Mouse (Mus musculus) layer of hippocampus, adult 8-10 months (tissue): ENCODE data around the gene Tufm. TPM values are rescaled to one million over a fixed set of nuclear protein-coding genes. Genes with fewer than 3 reads are reported as not detected.
A peak's percentile ranks its signal among the peaks of the same experiment; 100 is the strongest.

Experiments
- DNase-seq, 2 experiments: peaks; one replicate each; pipeline ENCODE4 v3.0.0; 2022; ENCODE audit warnings: low spot score in 2 of 2
- total RNA-seq, 4 experiments: library from RNA; stranded (reverse); gene quantifications; 2 replicates each; pipeline ENCODE4 v1.2.4; 2022

Tufm gene
- 10 to 100 TPM; 68.9 to 84.1 (median 80.1) TPM for total RNA-seq

- DNase-seq, result peak; percentile 97 to 98
Measured at GRCm38 (mm10) chr7:126487052-126487483, at the start of gene Tufm. Gene Tufm (plus strand): TSS chr7:126487361.

- DNase-seq, result no peak
Measured at GRCm38 (mm10) chr7:126440134-126440533, 47.0 kb upstream of the Tufm start.

- DNase-seq, result no peak
Measured at GRCm38 (mm10) chr7:126443997-126444396, 43.2 kb upstream of the Tufm start.

- DNase-seq, result no peak
Measured at GRCm38 (mm10) chr7:126444536-126444935, 42.6 kb upstream of the Tufm start.

GRCm38 (mm10) chr7:126445104-126445815 lies 41.9 kb upstream of the Tufm start:
- DNase-seq, result no peak

GRCm38 (mm10) chr7:126446217-126446616 lies 40.9 kb upstream of the Tufm start:
- no peak for DNase-seq

- no peak for DNase-seq
Measured at GRCm38 (mm10) chr7:126448481-126448880, 38.7 kb upstream of the Tufm start.

- no peak for DNase-seq
Measured at GRCm38 (mm10) chr7:126449991-126450390, 37.2 kb upstream of the Tufm start.

- DNase-seq, result no peak
Measured at GRCm38 (mm10) chr7:126450641-126451040, 36.5 kb upstream of the Tufm start.

- no peak for DNase-seq
Measured at GRCm38 (mm10) chr7:126452244-126452643, 34.9 kb upstream of the Tufm start.

GRCm38 (mm10) chr7:126453861-126454260 lies 33.3 kb upstream of the Tufm start:
- no peak for DNase-seq

GRCm38 (mm10) chr7:126455242-126455641 lies 31.9 kb upstream of the Tufm start:
- no peak for DNase-seq

GRCm38 (mm10) chr7:126456382-126457266 lies 30.5 kb upstream of the Tufm start:
- DNase-seq, result no peak

- DNase-seq, result no peak
Measured at GRCm38 (mm10) chr7:126458225-126458624, 28.9 kb upstream of the Tufm start.

- DNase-seq, result no peak
Measured at GRCm38 (mm10) chr7:126458844-126459618, 28.1 kb upstream of the Tufm start.

- DNase-seq, result no peak
Measured at GRCm38 (mm10) chr7:126460623-126461399, 26.4 kb upstream of the Tufm start.

GRCm38 (mm10) chr7:126461626-126462025 lies 25.5 kb upstream of the Tufm start:
- no peak for DNase-seq

- no peak for DNase-seq
Measured at GRCm38 (mm10) chr7:126463004-126463403, 24.2 kb upstream of the Tufm start, which contains the start of gene Atp2a1. Gene Atp2a1 (minus strand): TSS chr7:126463108.

GRCm38 (mm10) chr7:126463547-126463946 lies 23.6 kb upstream of the Tufm start:
- DNase-seq, result no peak

GRCm38 (mm10) chr7:126464121-126464520 lies 23.0 kb upstream of the Tufm start:
- no peak for DNase-seq

- no peak for DNase-seq
Measured at GRCm38 (mm10) chr7:126464836-126465235, 22.3 kb upstream of the Tufm start.
